Mouse (Mus musculus): ENCODE measurements around the gene Cfap299. TPM values are rescaled to one million over a fixed set of nuclear protein-coding genes. Genes with fewer than 3 reads are reported as not detected.
A peak's percentile ranks its signal among the peaks of the same experiment; 100 is the strongest.
"Not testable (repeated sequence)": the region's sequence is repeated elsewhere in the genome, so short reads cannot be mapped to it uniquely, and the experiment has no call there.

The Cfap299 gene
- total RNA-seq (2022): not detected

DNA sequence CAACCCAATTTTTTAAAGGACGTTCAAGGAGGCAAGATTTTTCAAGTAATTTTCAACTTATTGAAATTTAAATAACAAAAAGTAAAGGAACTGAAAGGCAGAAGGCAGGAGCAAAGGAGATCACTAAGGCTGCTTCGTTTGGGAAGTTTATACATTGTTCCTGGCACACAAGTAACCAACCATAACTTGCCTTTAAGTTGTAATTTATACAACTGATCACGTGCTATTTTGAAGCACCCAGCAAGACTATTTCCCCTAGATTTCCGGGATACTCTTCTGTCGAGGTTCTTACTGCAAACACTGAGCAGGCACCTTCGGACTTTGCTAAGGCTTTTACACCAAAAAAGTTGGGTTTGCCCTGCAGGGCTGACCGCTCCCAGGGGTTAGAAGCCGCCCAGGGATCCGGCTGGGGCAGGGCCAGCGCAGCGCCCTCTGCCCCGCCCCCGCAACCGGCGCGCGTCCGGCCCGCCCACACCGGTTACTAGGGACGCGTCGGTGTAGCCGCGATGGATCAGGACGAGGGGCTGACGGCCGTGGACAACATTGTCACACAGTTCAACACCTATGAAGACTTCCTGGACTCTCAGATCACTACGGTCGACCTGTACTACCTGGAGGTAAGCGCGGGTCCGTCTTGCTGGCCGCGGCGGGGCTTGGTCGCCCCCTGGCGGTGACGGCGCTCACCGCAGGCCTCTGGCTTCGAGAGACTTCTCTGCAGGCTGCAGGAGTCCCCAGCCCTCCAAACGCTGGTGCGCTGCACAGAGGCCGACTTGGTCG, at the start of gene Cfap299:
Gene Cfap299, plus strand, starts transcription at position 457 of the 777 bp plus-strand sequence.
- DNase-seq: peak; percentile 55

- no peak for DNase-seq
Measured at GRCm38 (mm10) chr5:98281993-98282392, 47.1 kb upstream of the Cfap299 start.

GRCm38 (mm10) chr5:98283696-98284478, 45.2 kb upstream of the Cfap299 start:
- DNase-seq: no peak

- DNase-seq: no peak
Measured at GRCm38 (mm10) chr5:98290642-98291041, 38.5 kb upstream of the Cfap299 start.

GRCm38 (mm10) chr5:98292388-98293048, 36.6 kb upstream of the Cfap299 start:
- DNase-seq: no peak

DNA sequence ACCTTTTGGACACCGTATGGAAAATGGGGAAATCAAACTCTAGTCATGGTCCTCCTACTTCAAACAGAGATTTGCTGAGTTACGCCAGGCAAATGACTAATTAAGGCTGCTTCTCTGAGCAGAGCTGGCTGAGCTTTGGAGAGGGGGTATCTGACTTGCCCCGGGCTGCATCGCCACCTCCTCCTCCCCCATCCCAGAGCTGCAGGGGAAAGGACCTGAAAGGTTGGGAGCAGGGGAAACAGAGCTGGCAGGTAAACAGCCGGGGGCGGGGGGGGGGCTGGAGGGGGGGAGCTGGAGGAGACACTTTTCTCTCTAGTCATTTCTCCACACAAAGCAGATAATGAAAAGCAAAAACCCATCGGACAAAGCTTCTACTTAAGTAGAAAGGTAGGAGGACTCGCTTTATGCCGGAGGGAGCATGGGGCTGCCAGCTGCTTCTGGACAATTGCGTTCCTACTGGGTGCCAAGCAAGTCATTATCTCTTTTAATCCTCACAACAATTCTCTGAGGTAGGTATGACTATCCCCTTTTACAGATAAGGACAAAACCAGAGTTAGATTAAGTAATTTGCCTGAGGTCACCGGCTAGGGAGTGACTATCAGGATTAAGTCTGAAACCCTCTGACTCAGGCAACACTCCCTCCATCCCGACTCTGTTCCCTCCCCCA, 35.9 kb upstream of the Cfap299 start:
- no peak for DNase-seq

GRCm38 (mm10) chr5:98300079-98300478, 29.0 kb upstream of the Cfap299 start:
- no peak for DNase-seq

GRCm38 (mm10) chr5:98305673-98306072, 23.4 kb upstream of the Cfap299 start:
- no peak for DNase-seq

DNA sequence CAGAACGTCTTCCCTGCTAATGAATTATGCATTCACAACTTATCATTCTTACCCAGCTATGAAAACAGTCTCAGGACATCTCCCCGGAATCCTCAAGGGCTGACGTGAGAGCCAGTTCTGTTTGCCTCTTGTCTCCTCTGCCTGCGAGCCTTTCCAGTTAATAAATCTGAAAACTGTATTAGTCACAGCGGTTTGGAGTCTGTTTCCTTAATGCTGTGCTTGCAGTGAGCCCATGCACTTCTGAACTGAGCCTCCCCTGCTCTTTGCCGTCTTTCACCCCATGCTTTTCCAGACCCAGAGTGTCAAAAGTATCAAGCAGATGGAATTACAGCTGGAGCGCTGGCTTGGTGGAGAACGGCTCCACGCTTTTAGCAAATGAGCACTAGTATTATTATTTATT, 22.6 kb upstream of the Cfap299 start:
- no peak for DNase-seq

DNA sequence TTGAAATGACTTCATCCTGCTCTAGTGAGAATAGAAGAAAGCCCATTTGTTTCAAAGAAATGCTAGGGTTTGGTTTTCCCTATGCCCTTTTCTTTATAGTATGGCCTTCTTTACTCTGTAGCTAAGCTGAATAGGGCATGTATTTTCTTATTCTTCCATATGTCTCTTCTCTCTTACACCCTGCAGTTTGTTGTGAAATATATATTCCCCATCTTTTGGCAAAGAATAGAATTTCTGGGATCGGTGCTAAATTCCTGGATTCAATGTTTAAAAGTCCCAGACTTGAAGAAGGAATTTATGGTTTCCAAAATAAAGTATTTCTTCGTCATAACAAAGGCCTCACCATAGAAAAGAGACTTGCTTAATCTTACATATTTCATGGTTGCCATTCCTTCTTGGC, 2.5 kb upstream of the Cfap299 start:
- no peak for DNase-seq

DNA sequence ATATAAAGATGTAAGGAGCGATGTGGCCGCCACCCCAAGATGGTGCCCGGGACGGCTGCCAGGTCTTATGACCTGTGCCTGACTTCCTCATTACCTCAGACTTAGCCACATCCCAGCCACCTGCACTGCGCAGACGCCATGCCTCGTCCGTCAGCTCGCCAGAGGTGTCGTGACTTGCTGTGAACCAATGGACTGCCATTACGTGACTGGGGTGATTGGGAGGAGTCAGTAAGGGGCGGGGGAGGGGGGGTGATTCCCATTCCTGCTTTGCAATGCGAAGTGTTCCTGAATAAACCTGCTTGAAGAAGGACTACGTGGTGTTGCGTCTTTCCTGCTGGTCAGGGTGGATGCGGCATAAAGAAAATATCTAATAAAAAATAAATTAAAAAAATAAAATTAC, 14.6 kb downstream of the Cfap299 start:
- DNase-seq: not testable (repeated sequence)

DNA sequence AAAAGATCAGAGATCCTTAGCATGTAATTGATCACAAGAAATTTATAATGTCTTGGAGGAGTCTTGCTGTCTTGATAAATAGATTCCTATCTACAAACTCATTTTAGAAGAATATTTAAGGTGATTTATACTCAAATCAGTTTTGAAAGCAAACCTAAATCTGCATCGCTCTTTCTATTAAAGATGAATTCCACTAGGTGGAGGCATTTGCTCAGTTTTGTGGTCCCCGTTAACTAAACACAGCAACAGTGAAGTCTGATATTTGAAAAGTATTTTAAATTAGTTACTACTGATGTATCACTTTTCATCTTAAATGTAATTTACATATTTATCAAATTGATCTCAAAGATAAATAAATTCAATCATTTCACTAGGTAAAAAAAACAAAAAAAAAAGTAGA, 15.5 kb downstream of the Cfap299 start:
- no peak for DNase-seq

GRCm38 (mm10) chr5:98346067-98346466, 17.0 kb downstream of the Cfap299 start:
- no peak for DNase-seq

DNA sequence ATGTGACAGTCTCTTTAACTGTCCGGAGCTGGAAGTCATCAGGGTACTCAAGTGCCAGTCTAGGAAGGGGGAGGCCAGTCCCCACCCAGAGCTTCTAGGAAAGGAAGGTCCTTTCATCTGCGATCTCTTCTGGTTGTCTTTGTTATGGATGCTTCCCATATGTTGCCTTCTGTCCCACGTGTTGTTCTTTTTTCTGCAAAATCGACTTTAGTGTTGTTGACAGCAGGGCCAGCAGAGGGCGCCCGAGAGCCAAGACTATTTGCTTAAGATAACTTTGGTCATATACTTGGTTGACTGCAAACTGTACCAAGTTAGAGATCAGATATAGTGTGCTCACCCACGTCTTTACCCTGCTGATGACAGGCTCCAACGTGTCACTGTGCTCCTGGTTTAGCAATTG, 19.5 kb downstream of the Cfap299 start:
- DNase-seq: peak; percentile 26

GRCm38 (mm10) chr5:98359912-98360311, 30.8 kb downstream of the Cfap299 start:
- no peak for DNase-seq

DNA sequence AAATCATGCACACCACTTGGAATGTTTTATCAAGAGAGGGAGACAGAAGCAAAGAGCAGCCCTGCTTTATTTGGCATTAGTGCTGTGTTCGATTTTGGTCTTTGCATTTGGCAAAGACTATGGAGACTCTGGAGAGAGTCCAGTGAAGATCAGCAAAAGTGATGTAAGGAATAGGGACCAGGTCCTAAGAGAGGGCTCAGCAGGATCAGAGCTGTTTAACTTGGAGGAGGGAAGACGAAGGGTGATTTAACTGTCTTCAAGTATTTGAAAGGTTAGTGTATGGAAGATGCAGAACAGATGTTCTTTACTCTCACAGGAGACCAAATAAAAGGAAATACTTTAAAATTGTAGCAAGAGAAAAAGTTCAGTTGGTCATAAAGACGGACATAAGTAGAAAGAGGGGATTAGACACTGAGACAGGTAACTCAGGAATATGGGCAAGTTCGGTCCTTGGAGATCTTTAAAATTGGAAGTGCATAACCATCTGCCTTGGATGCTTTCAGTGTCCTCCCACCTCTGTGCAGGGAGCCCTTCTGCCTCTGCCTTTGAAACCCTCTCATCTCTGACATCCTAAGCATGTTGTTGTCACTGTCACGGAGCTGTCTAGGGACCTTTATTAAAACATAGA, 31.8 kb downstream of the Cfap299 start:
- no peak for DNase-seq

DNA sequence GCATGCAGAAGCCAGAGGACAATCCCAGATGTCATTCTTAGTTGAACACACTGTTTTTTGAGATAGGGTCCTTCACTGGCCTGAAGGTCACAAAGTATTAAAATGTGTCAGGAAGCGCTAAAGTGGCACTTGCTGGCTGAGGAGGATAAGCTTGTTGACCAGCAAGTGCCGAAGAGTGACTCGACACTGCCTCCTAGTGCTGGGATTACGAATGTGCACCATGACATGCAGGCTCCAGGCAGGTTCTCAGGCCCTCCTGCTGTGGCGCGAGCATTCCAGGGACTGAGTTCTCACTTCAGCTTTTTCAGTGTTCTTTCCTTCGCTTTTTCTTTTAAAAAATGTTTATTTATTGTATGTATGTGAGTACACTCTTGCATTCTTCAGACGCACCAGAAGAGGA, 34.3 kb downstream of the Cfap299 start:
- DNase-seq: no peak

GRCm38 (mm10) chr5:98365340-98365739, 36.2 kb downstream of the Cfap299 start:
- no peak for DNase-seq

DNA sequence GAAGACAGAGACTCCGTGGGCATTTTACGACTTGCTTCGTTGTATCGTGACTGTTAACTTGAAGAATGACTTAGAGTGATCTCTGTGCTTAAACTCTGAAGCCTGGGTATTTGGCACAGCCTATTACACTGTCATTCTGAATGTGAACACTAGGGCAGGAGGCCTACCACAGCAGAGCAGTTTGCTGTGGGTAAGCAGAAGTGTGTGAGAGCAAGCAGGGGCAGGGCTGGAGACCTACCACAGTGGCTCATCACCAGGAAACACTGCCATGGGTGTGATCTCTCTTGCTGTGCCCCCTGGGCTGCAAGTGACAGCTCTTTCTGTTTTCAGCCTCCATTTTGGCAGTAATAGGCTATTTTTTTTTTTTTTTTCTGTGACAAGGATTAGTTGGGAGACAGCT, 39.7 kb downstream of the Cfap299 start:
- no peak for DNase-seq

DNA sequence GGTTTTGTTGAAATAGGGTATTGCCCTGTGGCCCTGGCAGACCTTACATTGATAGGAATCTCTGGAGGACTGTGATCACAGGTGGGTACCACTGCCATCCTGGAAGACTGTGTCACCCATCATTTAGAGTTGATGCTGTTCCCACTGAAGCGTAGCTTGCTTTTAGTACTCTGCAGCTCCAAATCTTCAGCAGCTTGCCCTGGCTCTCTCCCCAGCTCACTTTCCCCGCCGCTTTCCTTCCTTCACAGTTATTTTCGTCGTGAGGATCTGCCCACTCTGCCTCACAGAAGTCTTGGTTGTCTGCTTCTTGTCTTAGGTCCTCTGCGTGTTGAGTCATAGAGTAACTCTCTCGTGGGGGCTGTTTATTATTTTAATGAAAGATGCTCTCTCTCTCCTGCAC, 40.3 kb downstream of the Cfap299 start:
- DNase-seq: no peak

DNA sequence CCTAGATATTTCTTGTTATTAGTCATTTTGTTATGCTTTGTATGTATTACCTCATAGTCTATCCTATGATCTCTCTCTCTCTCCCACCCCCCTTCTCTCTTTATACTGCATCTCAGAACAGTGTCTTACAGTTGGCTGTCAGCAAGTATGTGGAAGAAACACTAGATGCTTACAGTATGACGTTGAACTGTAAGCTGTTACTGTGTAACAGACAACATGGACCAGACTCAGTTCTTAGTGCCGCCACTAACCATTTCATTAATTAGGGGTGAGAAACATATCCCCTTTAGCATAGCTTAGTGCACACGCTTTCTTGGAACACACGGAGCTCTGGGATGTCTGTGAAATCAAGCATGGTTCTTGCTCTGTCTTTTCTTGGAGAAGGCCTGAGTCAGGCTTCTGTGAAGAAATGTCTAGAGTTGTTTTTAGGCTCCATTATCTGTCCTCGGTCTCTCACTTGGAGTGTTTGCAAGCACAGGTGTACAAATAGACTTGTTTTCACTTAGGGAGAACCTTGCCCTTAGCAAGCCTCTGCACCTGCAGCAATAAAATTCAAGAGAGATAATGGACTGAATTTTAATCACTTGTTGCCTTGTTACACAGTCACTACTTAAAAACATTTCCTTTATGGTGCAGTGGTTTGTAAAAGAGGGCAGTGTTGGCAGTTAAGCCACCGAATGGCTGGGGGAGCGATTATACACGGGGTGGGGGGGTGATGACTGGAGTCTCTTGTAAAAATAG, 47.1 kb downstream of the Cfap299 start:
- DNase-seq: no peak

- DNase-seq: no peak
Measured at GRCm38 (mm10) chr5:98376799-98377090, 47.6 kb downstream of the Cfap299 start.

Data from adrenal gland, adult 8-10 months (tissue).